Mouse (Mus musculus): Measurements from ENCODE around the gene Neu2. TPM values are rescaled to one million over a fixed set of nuclear protein-coding genes. Genes with fewer than 3 reads are reported as not detected.

Neu2 gene
- total RNA-seq, 2 experiments from 2014 or later, result 0.72 to 0.79 TPM

Other genes starting within 250 kb of the Neu2 start
- 100 to 1,000 TPM; 121 to 185 TPM for gene Efhd1, start 245.5 kb upstream of the Neu2 start, total RNA-seq (2021)
- gene Gigyf2, start 182.9 kb upstream of the Neu2 start, total RNA-seq (2021), result 10 to 100 TPM; 57.5 to 70.6 TPM
- not detected for gene Kcnj13, start 115.2 kb upstream of the Neu2 start, total RNA-seq (2021)
- gene Snorc, start 39.6 kb upstream of the Neu2 start, total RNA-seq (2021), result under 1 TPM in 1 of 2 experiments, not detected in 1; 0.81 TPM
- gene Ngef, start 64.0 kb downstream of the Neu2 start, total RNA-seq (2021), result 1 to 10 TPM; 2.3 to 5.1 TPM
- 10 to 100 TPM; 15.8 to 18.8 TPM for gene Inpp5d, start 110.4 kb downstream of the Neu2 start, total RNA-seq (2021)
- gene Atg16l1, start 246.0 kb downstream of the Neu2 start, total RNA-seq (2021), result 10 to 100 TPM; 33.5 to 39.2 TPM